Mouse (Mus musculus) adrenal gland, postnatal 4 days (tissue): ENCODE measurements around the gene 2410141K09Rik. TPM values are rescaled to one million over a fixed set of nuclear protein-coding genes. Genes with fewer than 3 reads are reported as not detected.
"Not testable (repeated sequence)": the region's sequence is repeated elsewhere in the genome, so short reads cannot be mapped to it uniquely, and the experiment has no call there.

Source experiments
- DNase-seq, 2 experiments: peaks; one replicate each; pipeline ENCODE4 v3.0.0; 2021 to 2022; ENCODE audit warnings: low spot score in 2 of 2, mixed read lengths in 2 of 2
- long read RNA-seq, 2 experiments: library from polyadenylated mRNA; stranded (forward); transcript quantifications; one replicate each; pipeline ENCODE4 v2.0.0; 2021
- total RNA-seq, 2 experiments: library from RNA; stranded (reverse); gene quantifications; 2 replicates each; pipeline ENCODE4 v1.2.3; 2021

2410141K09Rik gene
- total RNA-seq: not detected
- long read RNA-seq, experiment 1: 0 reads
- long read RNA-seq, experiment 2: 0 reads

- DNase-seq: not testable (repeated sequence)
Observed at GRCm38 (mm10) chr13:66441018-66441417, at the start of gene 2410141K09Rik. 2410141K09Rik (minus strand) TSS chr13:66441118.

- not testable (repeated sequence) for DNase-seq
Observed at GRCm38 (mm10) chr13:66426858-66427257, 14.1 kb downstream of the 2410141K09Rik start.

GRCm38 (mm10) chr13:66414962-66415361 is 26.0 kb downstream of the 2410141K09Rik start:
- DNase-seq: not testable (repeated sequence)

Other genes with a start within 250 kb of the 2410141K09Rik start
- not detected for gene Gm10772, start 213.5 kb downstream of the 2410141K09Rik start, total RNA-seq